Mouse (Mus musculus): ENCODE data around the gene Grm4.

DNA sequence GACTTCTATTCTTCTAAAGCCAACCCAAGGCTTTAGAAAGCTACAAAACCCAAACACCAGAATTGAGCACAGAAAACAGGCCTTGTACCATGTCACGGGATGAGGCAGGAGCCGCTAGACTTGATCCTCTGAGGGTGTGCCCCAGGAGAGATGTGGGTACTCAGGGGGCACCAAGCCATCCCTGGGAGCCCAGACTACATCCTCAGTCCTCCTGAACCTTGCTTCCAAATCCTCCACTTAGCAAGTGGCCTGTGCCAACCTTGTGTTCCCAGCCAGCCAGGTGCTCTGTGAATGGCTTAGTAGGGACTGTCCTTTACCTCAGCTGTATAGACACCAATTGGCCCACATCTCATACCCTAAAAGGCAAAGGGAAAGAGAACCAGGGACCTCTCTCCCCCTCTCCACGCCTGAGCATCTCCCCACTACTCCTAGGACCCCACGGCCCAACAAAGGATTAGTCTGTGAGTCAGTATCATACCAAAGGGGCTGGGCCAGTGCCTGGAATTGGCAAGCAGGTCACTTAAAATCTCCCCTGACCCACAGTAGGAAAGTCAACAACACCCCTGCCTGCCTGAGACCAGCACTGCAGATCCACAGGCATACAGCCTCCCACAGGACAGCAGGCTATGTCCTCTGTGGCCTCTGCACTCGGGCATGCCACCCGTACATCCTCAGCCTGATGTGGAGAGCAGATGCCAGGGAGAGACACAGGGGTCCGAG lies 14.2 kb downstream of the Grm4 start:
- no peak for TF ChIP-seq CTCF (conservative IDR thresholded peaks at IDR 0.05 in 1 of 2, IDR thresholded peaks at IDR 0.05 in 1 of 2; ENCODE audit: low read depth in 2 of 2, low read length in 2 of 2)
- no peak for TF ChIP-seq EP300 (IDR thresholded peaks at IDR 0.05; ENCODE audit: low read length)
- no peak for TF ChIP-seq MAFK (IDR thresholded peaks at IDR 0.05; ENCODE audit: insufficient replicate concordance, low read length)
- TF ChIP-seq SIN3A (IDR thresholded peaks at IDR 0.05; ENCODE audit: low read length) = no peak
- no peak for TF ChIP-seq POLR2AphosphoS2 (IDR thresholded peaks at IDR 0.05; ENCODE audit: low read depth, low read length)
- no peak for TF ChIP-seq MAX (IDR thresholded peaks at IDR 0.05; ENCODE audit: low read length)

Measured in CH12.LX (cell line).